Mouse (Mus musculus): ENCODE measurements around the gene Nodal. TPM values are rescaled to one million over a fixed set of nuclear protein-coding genes. Genes with fewer than 3 reads are reported as not detected.

Gene Nodal
- polyA plus RNA-seq, 1 experiment: 0.12 TPM

- DNase-seq (ENCODE audit: low read depth): peak; percentile 47
- TF ChIP-seq POLR2A (IDR thresholded peaks at IDR 0.05; ENCODE audit: borderline replicate concordance, extremely low read depth, insufficient read depth, insufficient read length, poor library complexity, severe bottlenecking) (no peak), CTCF (IDR thresholded peaks at IDR 0.05; ENCODE audit: borderline replicate concordance, extremely low read depth, insufficient read depth, insufficient read length) (no peak)
Measured at GRCm38 (mm10) chr10:61418131-61418900, 544 bp downstream of the Nodal start.

- DNase-seq (ENCODE audit: low read depth): no peak
Measured at GRCm38 (mm10) chr10:61419146-61419545, 1.4 kb downstream of the Nodal start.

GRCm38 (mm10) chr10:61420011-61420410 lies 2.2 kb downstream of the Nodal start:
- TF ChIP-seq CTCF (IDR thresholded peaks at IDR 0.05; ENCODE audit: borderline replicate concordance, extremely low read depth, insufficient read depth, insufficient read length) (no peak), POLR2A (IDR thresholded peaks at IDR 0.05; ENCODE audit: borderline replicate concordance, extremely low read depth, insufficient read depth, insufficient read length, poor library complexity, severe bottlenecking) (no peak)
- no peak for DNase-seq (ENCODE audit: low read depth)

More at GRCm38 (mm10) chr10:61419146-61419545, 1.4 kb downstream of the Nodal start:
- no peak for TF ChIP-seq CTCF (IDR thresholded peaks at IDR 0.05; ENCODE audit: borderline replicate concordance, extremely low read depth, insufficient read depth, insufficient read length)
- no peak for TF ChIP-seq POLR2A (IDR thresholded peaks at IDR 0.05; ENCODE audit: borderline replicate concordance, extremely low read depth, insufficient read depth, insufficient read length, poor library complexity, severe bottlenecking)

GRCm38 (mm10) chr10:61422861-61423260 lies 5.1 kb downstream of the Nodal start:
- DNase-seq (ENCODE audit: low read depth): no peak
- no peak for TF ChIP-seq POLR2A (IDR thresholded peaks at IDR 0.05; ENCODE audit: borderline replicate concordance, extremely low read depth, insufficient read depth, insufficient read length, poor library complexity, severe bottlenecking)
- no peak for TF ChIP-seq CTCF (IDR thresholded peaks at IDR 0.05; ENCODE audit: borderline replicate concordance, extremely low read depth, insufficient read depth, insufficient read length)

GRCm38 (mm10) chr10:61423289-61423688 lies 5.5 kb downstream of the Nodal start:
- TF ChIP-seq POLR2A (IDR thresholded peaks at IDR 0.05; ENCODE audit: borderline replicate concordance, extremely low read depth, insufficient read depth, insufficient read length, poor library complexity, severe bottlenecking) (no peak), CTCF (IDR thresholded peaks at IDR 0.05; ENCODE audit: borderline replicate concordance, extremely low read depth, insufficient read depth, insufficient read length) (0 out of 2 replicates have a peak, but pooled peaks have one; percentile 6)
- no peak for DNase-seq (ENCODE audit: low read depth)

GRCm38 (mm10) chr10:61424500-61424899 lies 6.7 kb downstream of the Nodal start:
- TF ChIP-seq CTCF (IDR thresholded peaks at IDR 0.05; ENCODE audit: borderline replicate concordance, extremely low read depth, insufficient read depth, insufficient read length) (no peak), POLR2A (IDR thresholded peaks at IDR 0.05; ENCODE audit: borderline replicate concordance, extremely low read depth, insufficient read depth, insufficient read length, poor library complexity, severe bottlenecking) (no peak)
- DNase-seq (ENCODE audit: low read depth): peak; percentile 83

GRCm38 (mm10) chr10:61425047-61425446 lies 7.3 kb downstream of the Nodal start:
- TF ChIP-seq CTCF (IDR thresholded peaks at IDR 0.05; ENCODE audit: borderline replicate concordance, extremely low read depth, insufficient read depth, insufficient read length) (no peak), POLR2A (IDR thresholded peaks at IDR 0.05; ENCODE audit: borderline replicate concordance, extremely low read depth, insufficient read depth, insufficient read length, poor library complexity, severe bottlenecking) (no peak)

GRCm38 (mm10) chr10:61426251-61426757 lies 8.5 kb downstream of the Nodal start:
- DNase-seq (ENCODE audit: low read depth): no peak
- TF ChIP-seq POLR2A (IDR thresholded peaks at IDR 0.05; ENCODE audit: borderline replicate concordance, extremely low read depth, insufficient read depth, insufficient read length, poor library complexity, severe bottlenecking): no peak
- no peak for TF ChIP-seq CTCF (IDR thresholded peaks at IDR 0.05; ENCODE audit: borderline replicate concordance, extremely low read depth, insufficient read depth, insufficient read length)

More at GRCm38 (mm10) chr10:61425047-61425446, 7.3 kb downstream of the Nodal start:
- no peak for DNase-seq (ENCODE audit: low read depth)

GRCm38 (mm10) chr10:61427951-61428350 lies 10.2 kb downstream of the Nodal start:
- no peak for DNase-seq (ENCODE audit: low read depth)
- TF ChIP-seq CTCF (IDR thresholded peaks at IDR 0.05; ENCODE audit: borderline replicate concordance, extremely low read depth, insufficient read depth, insufficient read length) (no peak), POLR2A (IDR thresholded peaks at IDR 0.05; ENCODE audit: borderline replicate concordance, extremely low read depth, insufficient read depth, insufficient read length, poor library complexity, severe bottlenecking) (no peak)

GRCm38 (mm10) chr10:61428416-61428815 lies 10.6 kb downstream of the Nodal start:
- TF ChIP-seq POLR2A (IDR thresholded peaks at IDR 0.05; ENCODE audit: borderline replicate concordance, extremely low read depth, insufficient read depth, insufficient read length, poor library complexity, severe bottlenecking): no peak
- no peak for TF ChIP-seq CTCF (IDR thresholded peaks at IDR 0.05; ENCODE audit: borderline replicate concordance, extremely low read depth, insufficient read depth, insufficient read length)
- peak; percentile 21 for DNase-seq (ENCODE audit: low read depth)

GRCm38 (mm10) chr10:61429043-61429442 lies 11.3 kb downstream of the Nodal start:
- no peak for TF ChIP-seq POLR2A (IDR thresholded peaks at IDR 0.05; ENCODE audit: borderline replicate concordance, extremely low read depth, insufficient read depth, insufficient read length, poor library complexity, severe bottlenecking)
- no peak for TF ChIP-seq CTCF (IDR thresholded peaks at IDR 0.05; ENCODE audit: borderline replicate concordance, extremely low read depth, insufficient read depth, insufficient read length)
- no peak for DNase-seq (ENCODE audit: low read depth)

- DNase-seq (ENCODE audit: low read depth): no peak
- no peak for TF ChIP-seq POLR2A (IDR thresholded peaks at IDR 0.05; ENCODE audit: borderline replicate concordance, extremely low read depth, insufficient read depth, insufficient read length, poor library complexity, severe bottlenecking)
Measured at GRCm38 (mm10) chr10:61431375-61431774, 13.6 kb downstream of the Nodal start.

All from brain, embryonic 14.5 days (tissue).